8 mouse cellular contexts compared by ENCODE assay signal in genomic region chr11:54862621-54863520, GRCm38 (mm10). TPM values are rescaled to one million over a fixed set of nuclear protein-coding genes. Genes with fewer than 3 reads are reported as not detected.
A peak's percentile ranks its signal among the peaks of the same experiment; 100 is the strongest.
DNase-seq lines count a peak whose midpoint lies in the region; ATAC-seq and TF ChIP-seq lines count a peak whose summit lies in the region.

No protein-coding gene starts in this region.

- no peaks in the 10 kb centered on the region for H3K36me3 ChIP-seq in spleen, adult 2 months (ENCODE audit: control insufficient read depth, insufficient read depth, low read length)
- H3K36me3 ChIP-seq in kidney, postnatal 0 days (ENCODE audit: insufficient read depth, low read length): no peaks in the 10 kb centered on the region
- H3K36me3 ChIP-seq in small intestine, adult 2 months (ENCODE audit: control insufficient read depth, insufficient read depth, low read length): no peaks in the 10 kb centered on the region; the same call in 1 of the 2 replicates

- H3K4me2 ChIP-seq in kidney, postnatal 0 days (ENCODE audit: low read length): 0 out of 2 replicates have a peak overlapping the region, but pooled peaks have one; percentile 5

- peak; percentile 72; the same call in 1 of the 2 replicates for TF ChIP-seq CTCF in spleen, adult 2 months (IDR thresholded peaks at IDR 0.05; ENCODE audit: extremely low read depth, insufficient read depth, insufficient read length, insufficient replicate concordance)
- peak; percentile 86 for TF ChIP-seq CTCF in kidney, postnatal 0 days (IDR thresholded peaks at IDR 0.05; ENCODE audit: low read depth)
- peak; percentile 76; the same call in 1 of the 2 replicates for TF ChIP-seq CTCF in small intestine, adult 2 months (IDR thresholded peaks at IDR 0.05; ENCODE audit: extremely low read depth, insufficient read length, insufficient replicate concordance, low read depth, low read length)

- 53% methylated on average over 10 of the region's 10 CpGs for WGBS in spleen, adult 2 months
- 39% methylated on average over 10 of the region's 10 CpGs for WGBS in kidney, postnatal 0 days
- WGBS in small intestine, adult 2 months: 43% methylated on average over 10 of the region's 10 CpGs

- no peak overlapping the region for H3K9ac ChIP-seq in kidney, postnatal 0 days (ENCODE audit: low read depth, low read length)

- TF ChIP-seq POLR2A in spleen, adult 2 months (IDR thresholded peaks at IDR 0.05; ENCODE audit: low read depth, low read length): no peak
- TF ChIP-seq POLR2A in small intestine, adult 2 months (IDR thresholded peaks at IDR 0.05; ENCODE audit: low read depth, low read length): no peak

- no peaks in the 10 kb centered on the region; the same call in none of the 2 replicates for H3K4me1 ChIP-seq in spleen, adult 2 months (ENCODE audit: control insufficient read depth, insufficient read depth, insufficient read length)
- H3K4me1 ChIP-seq in kidney, postnatal 0 days (replicated peaks; ENCODE audit: insufficient read depth, low read length): 0 out of 2 replicates have a peak, but pooled peaks cover 14% of the 10 kb centered on the region
- peaks cover 2% of the 10 kb centered on the region; the same call in 1 of the 2 replicates for H3K4me1 ChIP-seq in small intestine, adult 2 months (ENCODE audit: control insufficient read depth, insufficient read depth, insufficient read length, low read length)

- DNase-seq in adrenal gland, adult (ENCODE audit: inconsistent age in 2 of 2, low spot score in 1 of 2): peak; percentile 50 to 86
- no peak for DNase-seq in adrenal gland, adult 8-10 months
- DNase-seq in spleen, adult 2 months (ENCODE audit: low read depth in 1 of 2, low spot score in 2 of 2): peak in 1 of 2 experiments; percentile 39
- no peak for DNase-seq in spleen, adult 12 weeks (ENCODE audit: low spot score)
- peak; percentile 83 for DNase-seq in embryo, embryonic 10.5 days (ENCODE audit: low spot score)
- peak; percentile 85 for DNase-seq in kidney, postnatal 0 days (ENCODE audit: low spot score)
- peak; percentile 48 to 54 for DNase-seq in lung, adult 18-20 months

- H3K27ac ChIP-seq in spleen, adult 2 months (ENCODE audit: insufficient read depth, low read length): no peak overlapping the region
- no peak overlapping the region for H3K27ac ChIP-seq in kidney, postnatal 0 days
- H3K27ac ChIP-seq in small intestine, adult 2 months (ENCODE audit: insufficient read depth, low read depth, low read length): no peak overlapping the region

- no peak for ATAC-seq in kidney, postnatal 0 days (replicated peaks; ENCODE audit: low FRiP score, low read depth)

- H3K4me3 ChIP-seq in spleen, adult 2 months (ENCODE audit: extremely low read depth, insufficient read depth, insufficient read length): no peak overlapping the region
- H3K4me3 ChIP-seq in kidney, postnatal 0 days (replicated peaks; ENCODE audit: low read depth, low read length): no peak overlapping the region
- no peak overlapping the region for H3K4me3 ChIP-seq in small intestine, adult 2 months (ENCODE audit: low read depth, low read length)

- H3K9me3 ChIP-seq in kidney, postnatal 0 days (replicated peaks; ENCODE audit: low read length): no peaks in the 10 kb centered on the region

- H3K27me3 ChIP-seq in spleen, adult 2 months (ENCODE audit: control insufficient read depth, insufficient read depth, low read length): no peaks in the 10 kb centered on the region
- H3K27me3 ChIP-seq in kidney, postnatal 0 days (ENCODE audit: insufficient read depth, low read length): no peaks in the 10 kb centered on the region
- no peaks in the 10 kb centered on the region for H3K27me3 ChIP-seq in small intestine, adult 2 months (ENCODE audit: control insufficient read depth, insufficient read depth, low read length)

RNA-seq across cellular contexts. Expression of gene Lyrm7, which starts 2.2 kb away (rescaled TPM):
- 10 to 100 TPM in 2 of 4 experiments, 1 to 10 TPM in 2; 3.4 to 14.4 (median 9.6) TPM for total RNA-seq in adrenal gland, adult 8-10 months (2022)
- 0.42 and 0.48 TPM in 2 replicates for polyA plus RNA-seq in spleen, adult 2 months (2012; rRNA removed)
- 7.3 and 7.7 TPM in 2 replicates for polyA plus RNA-seq in kidney, postnatal 0 days (2015; fragmentation: Nextera tagmentation; extraction: Ambion mirVana)
- polyA plus RNA-seq in small intestine, adult 2 months (2012; rRNA removed): 0.03 and 0.15 TPM in 2 replicates

RNA-seq across cellular contexts. Expression of gene Hint1, which starts 3.3 kb away (rescaled TPM):
- 100 to 1,000 TPM; 236 to 370 (median 298) TPM for total RNA-seq in adrenal gland, adult 8-10 months (2022)
- 164 and 168 TPM in 2 replicates for polyA plus RNA-seq in spleen, adult 2 months (2012; rRNA removed)
- polyA plus RNA-seq in kidney, postnatal 0 days (2015; fragmentation: Nextera tagmentation; extraction: Ambion mirVana): 1,015 and 1,085 TPM in 2 replicates
- polyA plus RNA-seq in small intestine, adult 2 months (2012; rRNA removed): 371 and 593 TPM in 2 replicates

RNA-seq across cellular contexts. Expression of gene Gpx3, which starts 39.4 kb away (rescaled TPM):
- total RNA-seq in adrenal gland, adult 8-10 months (2022): 100 to 1,000 TPM in 3 of 4 experiments, 10 to 100 TPM in 1; 89.1 to 315 (median 150) TPM
- polyA plus RNA-seq in spleen, adult 2 months (2012; rRNA removed): 62.8 and 70.0 TPM in 2 replicates
- 1,362 and 1,474 TPM in 2 replicates for polyA plus RNA-seq in kidney, postnatal 0 days (2015; fragmentation: Nextera tagmentation; extraction: Ambion mirVana)
- 52.2 and 90.3 TPM in 2 replicates for polyA plus RNA-seq in small intestine, adult 2 months (2012; rRNA removed)

Comparison
In these comparisons a context has a peak if more than half of its experiments do, and no peak if none do; other contexts are left out.
1. DNase-seq: peak in adrenal gland, adult (2 of 2), embryo, embryonic 10.5 days (single experiment), kidney, postnatal 0 days (single experiment) and lung, adult 18-20 months (2 of 2); none in adrenal gland, adult 8-10 months (single experiment) and spleen, adult 12 weeks (single experiment).
2. RNA of gene Gpx3, which starts 39.4 kb away (polyA plus RNA-seq): 1,362 to 1,474 TPM in kidney, postnatal 0 days; 52.2 to 90.3 TPM in small intestine, adult 2 months and 62.8 to 70.0 TPM in spleen, adult 2 months; every median in the first group is over 10 times any median in the second.
3. Peak in every context shown above with its lines, with median percentiles within 50 percentile points of each other: CTCF ChIP-seq.